In the genomic region with DNA sequence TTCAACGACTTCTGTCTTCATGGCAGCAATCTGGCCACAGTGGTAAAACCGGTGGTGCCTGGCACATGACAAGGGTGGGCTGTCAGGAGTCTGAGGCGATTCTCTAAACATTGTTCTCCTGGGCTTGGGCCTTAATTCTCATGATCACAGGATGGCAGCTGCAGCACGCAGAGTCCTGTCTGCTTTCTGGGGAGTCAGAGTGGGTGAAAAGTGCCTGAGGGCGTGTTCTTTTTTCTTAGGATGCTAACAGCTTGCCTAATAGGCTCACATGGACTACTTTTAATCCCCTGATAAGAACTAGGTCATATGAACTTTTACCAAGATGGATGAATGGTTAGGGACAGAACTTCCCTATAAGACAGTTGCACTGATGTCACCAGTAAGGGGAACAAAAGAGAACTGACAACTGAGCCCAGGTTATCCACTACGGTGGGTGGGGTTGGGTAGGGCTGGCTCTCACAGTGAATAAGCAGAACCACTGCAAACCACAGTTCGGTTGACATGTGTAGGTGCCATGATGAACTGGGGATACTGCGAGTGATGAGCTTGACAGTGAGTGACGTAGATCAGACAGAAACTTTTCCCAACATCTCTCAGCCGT, we compare ENCODE assay signal across 21 mouse cellular contexts. TPM values are rescaled to one million over a fixed set of nuclear protein-coding genes. Genes with fewer than 3 reads are reported as not detected.
DNase-seq lines count a peak whose midpoint lies in the region; ATAC-seq and TF ChIP-seq lines count a peak whose summit lies in the region.
"Had no signal": no experiment of that assay in that cellular context is flagged by ENCODE, and none has a peak within 500 bp of the region (broad histone marks: within the 10 kb centered on the region; RNA-seq: fewer than 3 reads in every experiment).

No protein-coding gene starts in this region.

- no peak for ATAC-seq in hindbrain, embryonic 11.5 days (ENCODE audit: low FRiP score)
- no peak for ATAC-seq in hindbrain, embryonic 12.5 days (ENCODE audit: low FRiP score)
- ATAC-seq in midbrain, postnatal 0 days (ENCODE audit: low FRiP score): no peak
- ATAC-seq in forebrain, embryonic 15.5 days (replicated peaks): no peak
- 0 out of 2 replicates have a peak, but pooled peaks have one; percentile 36 for ATAC-seq in monocyte, adult 5-6 weeks (replicated peaks; ENCODE audit: insufficient number of reproducible peaks, low FRiP score, low TSS enrichment, poor library complexity, severe bottlenecking)
- ATAC-seq: midbrain, embryonic 15.5 days had no signal

- peaks cover 20% of the 10 kb centered on the region for H3K4me1 ChIP-seq in hindbrain, embryonic 11.5 days (replicated peaks; ENCODE audit: control insufficient read depth, insufficient read depth, low read length)
- H3K4me1 ChIP-seq in hindbrain, embryonic 12.5 days: peaks cover 77% of the 10 kb centered on the region
- H3K4me1 ChIP-seq in midbrain, embryonic 10.5 days: peaks cover 92% of the 10 kb centered on the region
- peaks cover 13% of the 10 kb centered on the region for H3K4me1 ChIP-seq in midbrain, postnatal 0 days (ENCODE audit: insufficient read depth, low read length)
- peaks cover 85% of the 10 kb centered on the region for H3K4me1 ChIP-seq in forebrain, embryonic 15.5 days

- no peaks in the 10 kb centered on the region for H3K9me3 ChIP-seq in hindbrain, embryonic 11.5 days (ENCODE audit: control insufficient read depth, low read length)
- H3K9me3 ChIP-seq in hindbrain, embryonic 12.5 days (replicated peaks): no peaks in the 10 kb centered on the region
- 0 out of 2 replicates have a peak, but pooled peaks cover 2% of the 10 kb centered on the region for H3K9me3 ChIP-seq in midbrain, embryonic 10.5 days (replicated peaks)
- H3K9me3 ChIP-seq in midbrain, postnatal 0 days (ENCODE audit: low read length): no peaks in the 10 kb centered on the region
- no peaks in the 10 kb centered on the region for H3K9me3 ChIP-seq in forebrain, embryonic 15.5 days
- H3K9me3 ChIP-seq: G1E; heart, embryonic 15.5 days; midbrain, embryonic 15.5 days had no signal

- no peak for DNase-seq in hindbrain, embryonic 11.5 days (ENCODE audit: low spot score)
- DNase-seq in midbrain, embryonic 10.5 days (ENCODE audit: low spot score): no peak
- DNase-seq in midbrain, postnatal 0 days (ENCODE audit: low spot score): no peak
- no peak for DNase-seq in neural tube, embryonic 10.5 days (ENCODE audit: extremely low spot score, low spot score)
- no peak for DNase-seq in adrenal gland, postnatal 36 days
- DNase-seq: adrenal gland, postnatal 25 days; cerebellum, adult 18-20 months; cerebellum, postnatal 36 days; gastrocnemius, postnatal 14 days; kidney, adult 11 months; kidney, postnatal 10 days; right cerebral cortex, adult 18-20 months; thymus, postnatal 25 days had no signal

- no peak overlapping the region for H3K9ac ChIP-seq in hindbrain, embryonic 11.5 days (ENCODE audit: low read depth, low read length)
- no peak overlapping the region for H3K9ac ChIP-seq in hindbrain, embryonic 12.5 days
- no peak overlapping the region for H3K9ac ChIP-seq in midbrain, postnatal 0 days (replicated peaks; ENCODE audit: low read length, poor library complexity, severe bottlenecking)
- H3K9ac ChIP-seq in forebrain, embryonic 15.5 days (replicated peaks): no peak overlapping the region
- H3K9ac ChIP-seq: heart, embryonic 15.5 days; midbrain, embryonic 15.5 days had no signal

- H3K27me3 ChIP-seq in hindbrain, embryonic 11.5 days (ENCODE audit: control insufficient read depth, insufficient read depth, low read length): no peaks in the 10 kb centered on the region
- peaks cover 3% of the 10 kb centered on the region; the same call in 1 of the 2 replicates for H3K27me3 ChIP-seq in hindbrain, embryonic 12.5 days
- H3K27me3 ChIP-seq in midbrain, embryonic 10.5 days (ENCODE audit: low read depth, poor library complexity, severe bottlenecking): peaks cover 18% of the 10 kb centered on the region
- H3K27me3 ChIP-seq in midbrain, postnatal 0 days (ENCODE audit: insufficient read depth, low read length): no peaks in the 10 kb centered on the region
- no peaks in the 10 kb centered on the region for H3K27me3 ChIP-seq in forebrain, embryonic 15.5 days
- H3K27me3 ChIP-seq: heart, embryonic 15.5 days; midbrain, embryonic 15.5 days had no signal

- peak overlapping the region; percentile 13; the same call in 1 of the 2 replicates for H3K27ac ChIP-seq in hindbrain, embryonic 11.5 days (ENCODE audit: low read depth, low read length)
- no peak overlapping the region for H3K27ac ChIP-seq in hindbrain, embryonic 12.5 days
- H3K27ac ChIP-seq in midbrain, embryonic 10.5 days (replicated peaks): peak overlapping the region; percentile 87
- no peak overlapping the region for H3K27ac ChIP-seq in midbrain, postnatal 0 days (ENCODE audit: low read depth, low read length)
- H3K27ac ChIP-seq in forebrain, embryonic 15.5 days (replicated peaks): peak overlapping the region; percentile 92
- H3K27ac ChIP-seq: heart, embryonic 15.5 days; macrophage; midbrain, embryonic 15.5 days had no signal

- H3K36me3 ChIP-seq in hindbrain, embryonic 11.5 days (ENCODE audit: control insufficient read depth, insufficient read depth, low read length): no peaks in the 10 kb centered on the region
- peaks cover 17% of the 10 kb centered on the region for H3K36me3 ChIP-seq in hindbrain, embryonic 12.5 days
- H3K36me3 ChIP-seq in midbrain, embryonic 10.5 days: peaks cover 18% of the 10 kb centered on the region
- peaks cover 4% of the 10 kb centered on the region; the same call in 1 of the 2 replicates for H3K36me3 ChIP-seq in midbrain, postnatal 0 days (ENCODE audit: insufficient read depth, low read length)
- peaks cover 12% of the 10 kb centered on the region for H3K36me3 ChIP-seq in forebrain, embryonic 15.5 days
- H3K36me3 ChIP-seq: G1E; midbrain, embryonic 15.5 days had no signal

- 85% methylated on average over 10 of the region's 10 CpGs for WGBS in hindbrain, embryonic 11.5 days
- 79% methylated on average over 10 of the region's 10 CpGs for WGBS in hindbrain, embryonic 12.5 days
- WGBS in midbrain, embryonic 10.5 days: 83% methylated on average over 10 of the region's 10 CpGs
- WGBS in midbrain, postnatal 0 days: 70% methylated on average over 10 of the region's 10 CpGs
- WGBS in forebrain, embryonic 15.5 days: 70% methylated on average over 10 of the region's 10 CpGs

- H3K4me2 ChIP-seq in hindbrain, embryonic 11.5 days (replicated peaks; ENCODE audit: low read depth, low read length): no peak overlapping the region
- no peak overlapping the region for H3K4me2 ChIP-seq in hindbrain, embryonic 12.5 days (replicated peaks)
- no peak overlapping the region for H3K4me2 ChIP-seq in midbrain, postnatal 0 days (ENCODE audit: low read depth, low read length, poor library complexity, severe bottlenecking)
- H3K4me2 ChIP-seq in forebrain, embryonic 15.5 days (replicated peaks): no peak overlapping the region
- H3K4me2 ChIP-seq: heart, embryonic 15.5 days; liver, embryonic 11.5 days; midbrain, embryonic 15.5 days had no signal

- TF ChIP-seq CTCF in midbrain, postnatal 0 days (IDR thresholded peaks at IDR 0.05): no peak

- no peak overlapping the region for H3K4me3 ChIP-seq in hindbrain, embryonic 11.5 days (ENCODE audit: low read depth, low read length)
- H3K4me3 ChIP-seq in hindbrain, embryonic 12.5 days: no peak overlapping the region
- no peak overlapping the region for H3K4me3 ChIP-seq in midbrain, embryonic 10.5 days
- no peak overlapping the region for H3K4me3 ChIP-seq in midbrain, postnatal 0 days (ENCODE audit: low read depth, low read length)
- H3K4me3 ChIP-seq in forebrain, embryonic 15.5 days: no peak overlapping the region
- H3K4me3 ChIP-seq: heart, embryonic 15.5 days; midbrain, embryonic 15.5 days had no signal

RNA-seq across cellular contexts. Expression of gene Enc1, which starts 13.8 kb away (rescaled TPM):
- 34.8 and 45.9 TPM in 2 replicates for polyA plus RNA-seq in hindbrain, embryonic 11.5 days (2014; fragmentation: Nextera tagmentation; extraction: Ambion mirVana)
- 28.8 and 29.1 TPM in 2 replicates for polyA plus RNA-seq in hindbrain, embryonic 12.5 days (2016; fragmentation: Nextera tagmentation; extraction: Ambion mirVana)
- 7.5 and 11.2 TPM in 2 replicates for polyA plus RNA-seq in midbrain, embryonic 10.5 days (2016; fragmentation: Nextera tagmentation; extraction: Ambion mirVana)
- total RNA-seq in midbrain, postnatal 0 days (2014; rRNA removed): 326 and 348 TPM in 2 replicates
- 54.0 and 54.2 TPM in 2 replicates for polyA plus RNA-seq in midbrain, postnatal 0 days (2015; fragmentation: Nextera tagmentation; extraction: Ambion mirVana)
- polyA plus RNA-seq in forebrain, embryonic 15.5 days (2015; fragmentation: Nextera tagmentation; extraction: Ambion mirVana): 82.4 and 103 TPM in 2 replicates
- 4.6 to 13.6 TPM (median 6.6 TPM) in 3 replicates for total RNA-seq in monocyte, adult 5-6 weeks (2017)
- total RNA-seq in adrenal gland, postnatal 36 days (2021): 10 to 100 TPM in 1 of 2 experiments, 1 to 10 TPM in 1; 8.3 to 10.2 TPM

RNA-seq across cellular contexts. Expression of gene Hexb, which starts 56.5 kb away (rescaled TPM):
- 26.6 and 28.7 TPM in 2 replicates for polyA plus RNA-seq in hindbrain, embryonic 11.5 days (2014; fragmentation: Nextera tagmentation; extraction: Ambion mirVana)
- 25.8 and 29.3 TPM in 2 replicates for polyA plus RNA-seq in hindbrain, embryonic 12.5 days (2016; fragmentation: Nextera tagmentation; extraction: Ambion mirVana)
- 18.5 and 19.8 TPM in 2 replicates for polyA plus RNA-seq in midbrain, embryonic 10.5 days (2016; fragmentation: Nextera tagmentation; extraction: Ambion mirVana)
- 55.1 and 70.5 TPM in 2 replicates for total RNA-seq in midbrain, postnatal 0 days (2014; rRNA removed)
- polyA plus RNA-seq in midbrain, postnatal 0 days (2015; fragmentation: Nextera tagmentation; extraction: Ambion mirVana): 57.7 and 59.7 TPM in 2 replicates
- 27.5 and 34.8 TPM in 2 replicates for polyA plus RNA-seq in forebrain, embryonic 15.5 days (2015; fragmentation: Nextera tagmentation; extraction: Ambion mirVana)
- 72.1 to 103 TPM (median 100 TPM) in 3 replicates for total RNA-seq in monocyte, adult 5-6 weeks (2017)
- total RNA-seq in adrenal gland, postnatal 36 days (2021): 10 to 100 TPM; 27.6 to 29.2 TPM

Comparison
In these comparisons a context has a peak if more than half of its experiments do, and no peak if none do; other contexts are left out.
1. H3K27ac ChIP-seq: peak in hindbrain, embryonic 11.5 days (single experiment), midbrain, embryonic 10.5 days (single experiment) and forebrain, embryonic 15.5 days (single experiment); none in hindbrain, embryonic 12.5 days (single experiment) and midbrain, postnatal 0 days (single experiment).